Mouse (Mus musculus) MEL-GATA-1-ER (cell line): ENCODE results near the gene Mmp13.
"Not testable (repeated sequence)": the region's sequence is repeated elsewhere in the genome, so short reads cannot be mapped to it uniquely, and the experiment has no call there.

Experiments used
- DNase-seq: peaks from one replicate; pipeline ENCODE4 v3.0.0-alpha.2; 2012; ENCODE audit warnings: low read depth; ENCODE audit errors: extremely low read depth

Mmp13 gene

GRCm38 (mm10) chr9:7272214-7272613 is at the start of gene Mmp13:
TSS of gene Mmp13 (plus strand) at chr9:7272514.
- no peak for DNase-seq

GRCm38 (mm10) chr9:7238619-7239018 is 33.7 kb upstream of the Mmp13 start:
- DNase-seq = no peak

- DNase-seq = no peak
Measured at GRCm38 (mm10) chr9:7239967-7240366, 32.3 kb upstream of the Mmp13 start.

- DNase-seq = no peak
Measured at GRCm38 (mm10) chr9:7252797-7253654, 19.3 kb upstream of the Mmp13 start.

GRCm38 (mm10) chr9:7261667-7262066 is 10.6 kb upstream of the Mmp13 start:
- DNase-seq = no peak

GRCm38 (mm10) chr9:7270071-7270470 is 2.2 kb upstream of the Mmp13 start:
- no peak for DNase-seq

- no peak for DNase-seq
Measured at GRCm38 (mm10) chr9:7282565-7283302, 10.4 kb downstream of the Mmp13 start.

GRCm38 (mm10) chr9:7283303-7283684 is 11.0 kb downstream of the Mmp13 start:
- not testable (repeated sequence) for DNase-seq

GRCm38 (mm10) chr9:7289501-7289900 is 17.2 kb downstream of the Mmp13 start:
- no peak for DNase-seq

- DNase-seq = no peak
Measured at GRCm38 (mm10) chr9:7289901-7290300, 17.6 kb downstream of the Mmp13 start.

- DNase-seq = no peak
Measured at GRCm38 (mm10) chr9:7292132-7292531, 19.8 kb downstream of the Mmp13 start.

- DNase-seq = no peak
Measured at GRCm38 (mm10) chr9:7331847-7332246, 59.5 kb downstream of the Mmp13 start.
